Mouse (Mus musculus) cortical plate, adult 2 months (tissue): ENCODE results near the gene Bgn.

Source experiments
- CTCF ChIP-seq: fragments of 200-500 bp; IDR thresholded peaks from 2 replicates; pipeline ENCODE4 v1.5.1; 2011; ENCODE audit warnings: mild to moderate bottlenecking, control low read depth, low read length; ENCODE audit not compliant: insufficient read depth; ENCODE audit errors: extremely low read depth
- POLR2A ChIP-seq: fragments of 200-500 bp; IDR thresholded peaks from 2 replicates; pipeline ENCODE4 v1.6.1; 2011; ENCODE audit warnings: mild to moderate bottlenecking, low read length, control low read depth; ENCODE audit not compliant: insufficient read depth; ENCODE audit errors: extremely low read depth

DNA sequence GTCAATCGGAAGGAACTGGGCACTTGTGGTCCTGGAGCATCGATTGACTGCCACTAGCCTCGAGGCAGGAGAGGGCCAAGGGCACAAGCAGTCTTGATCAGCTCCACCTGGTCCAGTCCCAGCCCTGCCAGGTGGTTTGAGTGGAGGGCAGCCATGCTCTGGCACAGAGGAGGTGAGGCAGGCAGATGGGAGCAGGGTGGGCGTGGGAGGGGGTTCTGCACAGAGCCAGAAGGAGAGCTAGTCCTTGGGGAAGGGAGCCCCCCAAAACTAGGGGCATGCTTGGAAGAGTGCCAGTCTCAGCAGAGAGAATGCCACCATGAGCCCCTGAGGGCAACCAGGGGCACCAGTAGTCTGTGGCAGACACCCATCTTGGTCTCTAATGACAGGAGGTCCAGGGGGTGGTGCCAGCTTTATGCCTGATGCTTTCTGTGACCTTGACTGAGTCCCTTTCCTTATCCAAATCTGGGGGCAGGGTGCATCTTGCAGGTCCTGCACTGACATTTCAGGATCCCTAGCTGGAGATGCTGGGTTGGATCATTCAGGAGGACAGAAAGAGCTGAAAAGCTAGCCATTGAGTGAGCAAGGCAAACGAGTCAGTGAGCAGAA is 21.8 kb downstream of the Bgn start:
- TF ChIP-seq CTCF (no peak), POLR2A (no peak)
